Mouse (Mus musculus): Measurements from ENCODE around the gene Calm5. TPM values are rescaled to one million over a fixed set of nuclear protein-coding genes. Genes with fewer than 3 reads are reported as not detected.
"Not testable (repeated sequence)": the region's sequence is repeated elsewhere in the genome, so short reads cannot be mapped to it uniquely, and the experiment has no call there.

Calm5 gene
- total RNA-seq, 2 experiments from 2014 or later = not detected

GRCm38 (mm10) chr13:3865648-3866354, 11.8 kb downstream of the Calm5 start:
- ATAC-seq (ENCODE audit: poor library complexity, severe bottlenecking) = peak; percentile 31

GRCm38 (mm10) chr13:3866355-3867052, 12.5 kb downstream of the Calm5 start:
- peak; percentile 50 for ATAC-seq (ENCODE audit: poor library complexity, severe bottlenecking)

GRCm38 (mm10) chr13:3867158-3867557, 13.2 kb downstream of the Calm5 start:
- peak; percentile 36; the same call in 1 of the 2 replicates for ATAC-seq (ENCODE audit: poor library complexity, severe bottlenecking)

- no peak for ATAC-seq (ENCODE audit: poor library complexity, severe bottlenecking)
Observed at GRCm38 (mm10) chr13:3869901-3870300, 15.9 kb downstream of the Calm5 start.

- no peak for ATAC-seq (ENCODE audit: poor library complexity, severe bottlenecking)
Observed at GRCm38 (mm10) chr13:3872832-3873231, 18.9 kb downstream of the Calm5 start.

- no peak for ATAC-seq (ENCODE audit: poor library complexity, severe bottlenecking)
Observed at GRCm38 (mm10) chr13:3876448-3876847, 22.5 kb downstream of the Calm5 start.

- ATAC-seq (ENCODE audit: poor library complexity, severe bottlenecking) = no peak
Observed at GRCm38 (mm10) chr13:3877185-3877584, 23.2 kb downstream of the Calm5 start.

GRCm38 (mm10) chr13:3877679-3878220, 23.8 kb downstream of the Calm5 start:
- no peak for ATAC-seq (ENCODE audit: poor library complexity, severe bottlenecking)

GRCm38 (mm10) chr13:3886663-3887062, 32.7 kb downstream of the Calm5 start:
- no peak for ATAC-seq (ENCODE audit: poor library complexity, severe bottlenecking)

- no peak for ATAC-seq (ENCODE audit: poor library complexity, severe bottlenecking)
Observed at GRCm38 (mm10) chr13:3889111-3889510, 35.1 kb downstream of the Calm5 start.

GRCm38 (mm10) chr13:3890061-3890460, 36.1 kb downstream of the Calm5 start:
- peak; percentile 23; the same call in 1 of the 2 replicates for ATAC-seq (ENCODE audit: poor library complexity, severe bottlenecking)

- no peak for ATAC-seq (ENCODE audit: poor library complexity, severe bottlenecking)
Observed at GRCm38 (mm10) chr13:3891479-3892087, 37.6 kb downstream of the Calm5 start.

GRCm38 (mm10) chr13:3892601-3893000, 38.6 kb downstream of the Calm5 start:
- no peak for ATAC-seq (ENCODE audit: poor library complexity, severe bottlenecking)

GRCm38 (mm10) chr13:3893126-3893734, 39.3 kb downstream of the Calm5 start:
- peak; percentile 92 for ATAC-seq (ENCODE audit: poor library complexity, severe bottlenecking)

- no peak for ATAC-seq (ENCODE audit: poor library complexity, severe bottlenecking)
Observed at GRCm38 (mm10) chr13:3894549-3894948, 40.6 kb downstream of the Calm5 start.

GRCm38 (mm10) chr13:3895397-3895980, 41.5 kb downstream of the Calm5 start:
- ATAC-seq (ENCODE audit: poor library complexity, severe bottlenecking) = peak; percentile 36

- ATAC-seq (ENCODE audit: poor library complexity, severe bottlenecking) = no peak
Observed at GRCm38 (mm10) chr13:3896032-3896431, 42.1 kb downstream of the Calm5 start.

- peak; percentile 67 for ATAC-seq (ENCODE audit: poor library complexity, severe bottlenecking)
Observed at GRCm38 (mm10) chr13:3896913-3897312, 42.9 kb downstream of the Calm5 start.

GRCm38 (mm10) chr13:3898202-3898601, 44.2 kb downstream of the Calm5 start:
- ATAC-seq (ENCODE audit: poor library complexity, severe bottlenecking) = not testable (repeated sequence)

- no peak for ATAC-seq (ENCODE audit: poor library complexity, severe bottlenecking)
Observed at GRCm38 (mm10) chr13:3899301-3899700, 45.3 kb downstream of the Calm5 start.

Data from megakaryocyte, adult 5-6 weeks (primary cell).